Mouse (Mus musculus): Measurements from ENCODE around the gene Frs2. TPM values are rescaled to one million over a fixed set of nuclear protein-coding genes. Genes with fewer than 3 reads are reported as not detected.
"Not testable (repeated sequence)": the region's sequence is repeated elsewhere in the genome, so short reads cannot be mapped to it uniquely, and the experiment has no call there.

Gene Frs2
- polyA plus RNA-seq, 1 experiment from 2014 or later: 11.9 TPM

DNA sequence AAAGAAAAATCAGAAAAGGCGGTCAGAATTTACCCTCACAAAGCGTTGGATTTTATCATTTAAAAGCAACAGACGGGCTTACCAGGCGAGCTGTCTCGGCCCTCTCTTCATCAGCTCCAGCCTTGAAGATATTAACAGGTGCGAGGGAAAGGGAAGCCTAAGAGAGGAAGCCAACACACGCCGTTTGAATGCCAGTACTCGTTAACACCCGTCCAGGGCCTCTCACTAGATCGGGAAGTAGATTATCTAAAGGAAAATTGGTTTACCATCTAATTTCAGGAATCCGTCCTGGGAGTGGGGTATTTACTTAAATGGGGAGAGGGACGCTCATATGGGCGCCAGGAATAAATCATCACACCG is 85.5 kb downstream of the Frs2 start:
- Histone ChIP-seq H3K4me2 (replicated peaks; ENCODE audit: low read depth) (peak overlapping the region; percentile 65), H3K4me1 (replicated peaks; ENCODE audit: control insufficient read depth, insufficient read depth) (no peaks in the 10 kb centered on the region), H3K27me3 (ENCODE audit: control insufficient read depth, insufficient read depth, low read length) (no peaks in the 10 kb centered on the region), H3K27ac (replicated peaks) (peak overlapping the region; percentile 90; the same call in 1 of the 2 replicates), H3K4me3 (ENCODE audit: low read depth, low read length) (peak overlapping the region; percentile 98), H3K36me3 (ENCODE audit: control insufficient read depth, insufficient read depth, low read length) (peaks cover 21% of the 10 kb centered on the region), H3K9ac (ENCODE audit: low read length) (peak overlapping the region; percentile 91), H3K9me3 (ENCODE audit: control insufficient read depth, low read length) (no peaks in the 10 kb centered on the region)
- TF ChIP-seq EP300 (optimal IDR thresholded peaks at IDR 0.05) (no peak), CTCF (IDR thresholded peaks at IDR 0.05; ENCODE audit: low read depth) (no peak)
- 2% methylated on average over 15 of the region's 15 CpGs for WGBS
- no peak for ATAC-seq (ENCODE audit: low FRiP score, low TSS enrichment)
- no peak for DNase-seq (ENCODE audit: low spot score)

DNA sequence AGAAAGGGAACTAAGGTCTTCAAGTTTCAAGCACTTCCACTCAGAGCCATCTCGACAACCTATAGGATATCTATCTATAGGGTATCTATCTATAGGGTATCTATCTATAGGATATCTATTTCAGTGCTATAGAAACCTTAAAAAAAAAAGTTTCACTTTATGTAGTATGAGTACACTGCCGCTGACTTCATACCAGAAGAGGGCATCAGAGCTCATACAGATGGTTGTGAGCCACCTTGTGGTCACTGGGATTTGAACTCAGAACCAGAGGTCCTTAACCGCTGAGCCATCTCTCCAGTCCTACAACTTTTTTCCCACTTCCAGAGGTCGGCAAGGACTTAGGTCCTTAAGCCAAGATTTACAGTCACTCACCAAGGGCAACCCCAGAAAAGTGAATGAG is 92.7 kb downstream of the Frs2 start:
- Histone ChIP-seq H3K9ac (ENCODE audit: low read length) (no peak overlapping the region), H3K4me2 (replicated peaks; ENCODE audit: low read depth) (no peak overlapping the region), H3K36me3 (ENCODE audit: control insufficient read depth, insufficient read depth, low read length) (peaks cover 54% of the 10 kb centered on the region), H3K4me1 (replicated peaks; ENCODE audit: control insufficient read depth, insufficient read depth) (no peaks in the 10 kb centered on the region), H3K27ac (replicated peaks) (no peak overlapping the region), H3K4me3 (ENCODE audit: low read depth, low read length) (no peak overlapping the region), H3K27me3 (ENCODE audit: control insufficient read depth, insufficient read depth, low read length) (no peaks in the 10 kb centered on the region), H3K9me3 (ENCODE audit: control insufficient read depth, low read length) (no peaks in the 10 kb centered on the region)
- DNase-seq (ENCODE audit: low spot score): no peak
- TF ChIP-seq CTCF (IDR thresholded peaks at IDR 0.05; ENCODE audit: low read depth) (peak; percentile 51), EP300 (optimal IDR thresholded peaks at IDR 0.05) (no peak)
- ATAC-seq (ENCODE audit: low FRiP score, low TSS enrichment): no peak
- 92% methylated on average over 4 of the region's 4 CpGs for WGBS

DNA sequence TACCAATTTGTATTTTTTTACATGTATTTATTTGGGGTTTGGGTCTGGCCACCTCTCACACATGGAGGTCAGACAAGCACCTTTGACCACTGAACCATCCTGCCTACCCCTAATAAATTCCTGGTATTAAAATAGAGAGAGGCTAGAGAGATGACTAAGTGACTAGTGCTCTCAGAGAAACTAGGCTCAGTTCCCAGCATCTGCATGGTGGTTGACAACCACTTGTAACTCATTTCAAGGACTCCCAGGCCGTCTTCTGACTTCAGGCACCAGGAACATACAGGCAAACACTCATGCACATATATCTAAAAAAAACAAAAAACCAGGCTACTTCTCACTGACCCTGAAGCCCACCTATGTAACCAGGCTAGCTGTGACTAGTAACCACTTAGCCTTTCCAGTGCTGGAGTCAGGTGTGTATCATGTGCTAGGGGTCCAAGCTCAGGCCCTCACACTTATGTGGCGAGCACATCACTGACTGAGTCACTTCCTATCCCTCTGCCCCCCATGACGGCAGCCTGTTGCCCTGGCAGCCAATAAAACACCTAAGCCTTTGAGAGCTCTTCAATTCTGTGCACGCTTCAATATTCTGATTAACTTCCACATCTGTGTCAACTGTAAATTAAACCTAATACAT is 98.3 kb downstream of the Frs2 start:
- DNase-seq (ENCODE audit: low spot score) (no peak), ATAC-seq (ENCODE audit: low FRiP score, low TSS enrichment) (no peak)
- H3K36me3 ChIP-seq (ENCODE audit: control insufficient read depth, insufficient read depth, low read length): peaks cover 34% of the 10 kb centered on the region
- H3K4me1 ChIP-seq (replicated peaks; ENCODE audit: control insufficient read depth, insufficient read depth): no peaks in the 10 kb centered on the region
- no peak overlapping the region for H3K4me3 ChIP-seq (ENCODE audit: low read depth, low read length)
- H3K4me2 ChIP-seq (replicated peaks; ENCODE audit: low read depth): no peak overlapping the region
- no peaks in the 10 kb centered on the region for H3K9me3 ChIP-seq (ENCODE audit: control insufficient read depth, low read length)
- TF ChIP-seq EP300 (optimal IDR thresholded peaks at IDR 0.05) (no peak), CTCF (IDR thresholded peaks at IDR 0.05; ENCODE audit: low read depth) (no peak)
- no peaks in the 10 kb centered on the region for H3K27me3 ChIP-seq (ENCODE audit: control insufficient read depth, insufficient read depth, low read length)
- no peak overlapping the region for H3K27ac ChIP-seq (replicated peaks)
- no peak overlapping the region for H3K9ac ChIP-seq (ENCODE audit: low read length)
- 74% methylated on average over 4 of the region's 4 CpGs for WGBS

DNA sequence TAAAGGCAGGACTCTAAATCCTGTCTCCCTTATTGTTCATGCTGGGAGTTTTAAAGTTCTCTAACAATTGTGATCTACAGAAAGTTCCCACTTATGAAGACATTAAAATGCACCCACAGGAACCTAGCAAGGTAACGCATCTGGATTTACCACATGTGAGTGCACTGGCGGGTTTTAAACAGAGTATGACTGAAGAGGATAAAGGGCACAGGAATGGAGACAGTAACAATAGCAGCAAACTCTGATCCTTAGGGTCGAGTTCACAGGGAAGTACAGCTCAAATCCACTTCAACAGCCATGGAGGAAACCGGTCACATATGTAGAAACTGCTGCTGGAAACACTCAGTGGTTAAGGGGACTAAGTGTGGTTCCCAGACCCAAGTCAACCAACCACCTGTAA is 99.1 kb downstream of the Frs2 start:
- WGBS: 82% methylated on average over 4 of the region's 4 CpGs
- no peak overlapping the region for H3K27ac ChIP-seq (replicated peaks)
- H3K9me3 ChIP-seq (ENCODE audit: control insufficient read depth, low read length): no peaks in the 10 kb centered on the region
- DNase-seq (ENCODE audit: low spot score) (no peak), ATAC-seq (ENCODE audit: low FRiP score, low TSS enrichment) (no peak)
- H3K36me3 ChIP-seq (ENCODE audit: control insufficient read depth, insufficient read depth, low read length): peaks cover 30% of the 10 kb centered on the region
- no peaks in the 10 kb centered on the region for H3K27me3 ChIP-seq (ENCODE audit: control insufficient read depth, insufficient read depth, low read length)
- TF ChIP-seq CTCF (IDR thresholded peaks at IDR 0.05; ENCODE audit: low read depth) (no peak), EP300 (optimal IDR thresholded peaks at IDR 0.05) (no peak)
- H3K4me2 ChIP-seq (replicated peaks; ENCODE audit: low read depth): no peak overlapping the region
- H3K4me3 ChIP-seq (ENCODE audit: low read depth, low read length): no peak overlapping the region
- no peaks in the 10 kb centered on the region for H3K4me1 ChIP-seq (replicated peaks; ENCODE audit: control insufficient read depth, insufficient read depth)
- H3K9ac ChIP-seq (ENCODE audit: low read length): no peak overlapping the region

DNA sequence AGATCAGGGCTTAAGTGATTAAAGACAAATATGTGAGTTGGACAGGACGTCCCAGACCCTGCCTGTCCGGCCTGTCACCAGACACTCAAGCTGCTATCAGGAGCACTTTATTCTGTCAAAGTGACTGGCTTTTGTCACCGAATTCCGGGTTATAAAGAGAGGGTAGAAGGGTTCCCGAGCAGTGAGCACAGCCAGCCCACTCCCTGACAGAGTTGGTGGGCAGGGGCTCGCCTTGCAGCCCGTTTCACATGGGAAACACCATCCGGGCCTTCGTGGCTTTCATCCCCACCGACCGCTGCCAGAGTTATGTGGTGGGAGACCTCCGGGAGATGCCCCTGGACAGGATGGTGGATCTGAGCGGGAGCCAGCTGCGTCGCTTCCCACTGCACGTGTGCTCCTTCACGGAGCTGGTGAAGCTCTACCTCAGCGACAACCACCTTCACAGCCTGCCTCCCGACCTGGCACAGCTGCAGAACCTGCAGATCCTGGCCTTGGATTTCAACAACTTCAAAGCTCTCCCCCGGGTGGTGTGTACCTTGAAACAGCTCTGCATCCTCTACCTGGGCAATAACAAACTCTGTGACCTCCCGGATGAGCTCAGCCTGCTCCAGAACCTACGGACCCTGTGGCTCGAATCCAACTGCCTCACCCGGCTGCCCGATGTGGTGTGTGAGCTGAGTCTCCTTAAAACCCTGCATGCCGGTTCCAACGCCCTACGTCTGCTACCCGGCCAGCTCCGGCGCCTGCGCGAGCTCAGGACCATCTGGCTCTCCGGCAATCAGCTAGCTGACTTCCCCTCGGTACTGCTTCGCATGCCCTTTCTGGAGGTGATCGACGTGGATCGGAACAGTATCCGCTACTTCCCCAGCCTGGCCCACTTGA is 102.9 kb downstream of the Frs2 start, which contains the start of gene Lrrc10:
Gene Lrrc10, plus strand, starts transcription at position 167 of the 882 bp plus-strand sequence.
- 46% methylated on average over 40 of the region's 40 CpGs for WGBS
- Histone ChIP-seq H3K9me3 (ENCODE audit: control insufficient read depth, low read length) (no peaks in the 10 kb centered on the region), H3K27me3 (ENCODE audit: control insufficient read depth, insufficient read depth, low read length) (no peaks in the 10 kb centered on the region), H3K36me3 (ENCODE audit: control insufficient read depth, insufficient read depth, low read length) (peaks cover 11% of the 10 kb centered on the region), H3K4me3 (ENCODE audit: low read depth, low read length) (no peak within 1 kb of the TSS), H3K4me2 (replicated peaks; ENCODE audit: low read depth) (peak within 1 kb of the TSS; percentile 27), H3K27ac (replicated peaks) (no peak within 1 kb of the TSS), H3K4me1 (replicated peaks; ENCODE audit: control insufficient read depth, insufficient read depth) (no peaks in the 10 kb centered on the region), H3K9ac (ENCODE audit: low read length) (no peak within 1 kb of the TSS)
- peak; percentile 29 for DNase-seq (ENCODE audit: low spot score)
- ATAC-seq (ENCODE audit: low FRiP score, low TSS enrichment): 0 out of 2 replicates have a peak, but pooled peaks have one; percentile 31
- TF ChIP-seq EP300 (optimal IDR thresholded peaks at IDR 0.05) (no peak), CTCF (IDR thresholded peaks at IDR 0.05; ENCODE audit: low read depth) (no peak)

DNA sequence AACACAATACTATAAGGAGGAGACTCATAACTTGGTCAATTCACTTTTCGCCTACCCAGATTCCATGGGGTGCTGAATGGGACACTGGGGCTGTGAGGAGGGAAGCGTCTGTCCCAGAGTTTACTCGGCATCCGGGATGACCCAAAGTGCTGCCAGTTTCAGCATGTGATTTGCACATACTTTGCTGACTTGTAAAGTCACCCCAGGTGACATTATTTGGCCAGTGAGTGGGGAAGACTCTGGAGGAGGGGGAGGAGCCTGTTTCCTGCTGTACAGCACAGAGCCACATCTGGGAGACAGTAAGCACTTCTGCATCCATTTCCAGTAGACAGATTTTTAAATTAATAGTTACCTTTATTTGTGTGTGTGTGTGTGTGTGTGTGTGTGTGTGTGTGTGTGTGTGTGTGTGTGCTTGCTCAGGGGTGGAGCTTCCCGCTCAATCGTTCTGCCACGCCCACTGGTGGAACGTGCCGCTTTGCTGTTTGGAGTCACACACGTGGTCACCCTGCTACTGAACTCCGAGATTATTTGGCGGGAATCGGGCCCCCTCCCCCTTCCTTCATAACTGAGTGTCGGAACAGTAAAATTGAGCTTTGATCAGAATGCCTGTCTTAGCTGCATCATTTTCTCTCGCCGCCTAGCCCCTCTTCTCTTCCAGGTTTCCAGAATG is 104.7 kb downstream of the Frs2 start:
- not testable (repeated sequence) for H3K4me3 ChIP-seq (ENCODE audit: low read depth, low read length); H3K4me1 ChIP-seq (replicated peaks; ENCODE audit: control insufficient read depth, insufficient read depth); H3K36me3 ChIP-seq (ENCODE audit: control insufficient read depth, insufficient read depth, low read length); H3K27ac ChIP-seq (replicated peaks); H3K9me3 ChIP-seq (ENCODE audit: control insufficient read depth, low read length); H3K9ac ChIP-seq (ENCODE audit: low read length); H3K27me3 ChIP-seq (ENCODE audit: control insufficient read depth, insufficient read depth, low read length)
- peak overlapping the region; percentile 8; the same call in 1 of the 2 replicates for H3K4me2 ChIP-seq (replicated peaks; ENCODE audit: low read depth)
- WGBS: 34% methylated on average over 15 of the region's 16 CpGs
- peak; percentile 66 for ATAC-seq (ENCODE audit: low FRiP score, low TSS enrichment)
- DNase-seq (ENCODE audit: low spot score): peak; percentile 52
